Mouse (Mus musculus): ENCODE measurements around the gene Ghsr. TPM values are rescaled to one million over a fixed set of nuclear protein-coding genes. Genes with fewer than 3 reads are reported as not detected.
"Not testable (repeated sequence)": the region's sequence is repeated elsewhere in the genome, so short reads cannot be mapped to it uniquely, and the experiment has no call there.

The Ghsr gene
- polyA plus RNA-seq, 1 experiment from 2014 or later, result not detected

DNA sequence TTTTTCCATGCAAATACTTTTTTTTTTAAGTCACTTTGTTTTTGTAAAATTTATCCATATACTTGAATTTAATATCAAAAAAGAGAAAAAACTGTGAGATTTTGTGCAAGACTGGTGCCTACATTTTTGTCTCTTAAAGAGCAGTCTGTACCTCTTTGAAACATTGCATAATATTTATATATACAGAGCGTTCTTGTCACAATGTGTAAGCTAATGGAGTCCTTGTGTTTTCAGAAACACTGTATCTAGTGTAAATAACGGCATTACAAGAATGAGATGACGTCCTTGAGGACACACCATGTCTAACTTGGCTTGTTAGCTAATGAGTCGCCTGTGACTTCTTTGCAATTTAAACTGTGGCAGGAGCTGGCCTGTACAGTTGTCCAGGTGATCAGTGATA lies 6.8 kb downstream of the Ghsr start:
- H3K4me3 ChIP-seq (ENCODE audit: low read depth, low read length), result no peak overlapping the region
- ATAC-seq (no peak), DNase-seq (ENCODE audit: low spot score) (no peak)
- no peak overlapping the region for H3K27ac ChIP-seq (ENCODE audit: low read depth, low read length)
- no peaks in the 10 kb centered on the region for H3K9me3 ChIP-seq (replicated peaks; ENCODE audit: control insufficient read depth, low read length)
- WGBS, result 76% methylated on average over 4 of the region's 4 CpGs
- no peaks in the 10 kb centered on the region for H3K36me3 ChIP-seq (ENCODE audit: control insufficient read depth, insufficient read depth, low read length)
- H3K4me1 ChIP-seq (ENCODE audit: control insufficient read depth, insufficient read depth, low read length), result no peaks in the 10 kb centered on the region
- no peak overlapping the region for H3K9ac ChIP-seq (ENCODE audit: low read length)
- no peak overlapping the region for H3K4me2 ChIP-seq (ENCODE audit: low read length)
- peaks cover 13% of the 10 kb centered on the region for H3K27me3 ChIP-seq (replicated peaks; ENCODE audit: control insufficient read depth, insufficient read depth, low read length)

- no peaks in the 10 kb centered on the region for H3K4me1 ChIP-seq (ENCODE audit: control insufficient read depth, insufficient read depth, low read length)
- H3K4me3 ChIP-seq (ENCODE audit: low read depth, low read length), result no peak overlapping the region
- H3K9me3 ChIP-seq (replicated peaks; ENCODE audit: control insufficient read depth, low read length), result no peaks in the 10 kb centered on the region
- no peak overlapping the region for H3K27ac ChIP-seq (ENCODE audit: low read depth, low read length)
- H3K27me3 ChIP-seq (replicated peaks; ENCODE audit: control insufficient read depth, insufficient read depth, low read length), result no peaks in the 10 kb centered on the region
- ATAC-seq (no peak), DNase-seq (ENCODE audit: low spot score) (no peak)
- no peaks in the 10 kb centered on the region for H3K36me3 ChIP-seq (ENCODE audit: control insufficient read depth, insufficient read depth, low read length)
- no peak overlapping the region for H3K9ac ChIP-seq (ENCODE audit: low read length)
- H3K4me2 ChIP-seq (ENCODE audit: low read length), result no peak overlapping the region
- WGBS, result 72% methylated on average over 3 of the region's 3 CpGs
Measured at GRCm38 (mm10) chr3:27384836-27385235, 13.7 kb downstream of the Ghsr start.

GRCm38 (mm10) chr3:27389923-27390322 lies 18.8 kb downstream of the Ghsr start:
- no peak for ATAC-seq
- 75% methylated on average over 1 of the region's 1 CpGs for WGBS

DNA sequence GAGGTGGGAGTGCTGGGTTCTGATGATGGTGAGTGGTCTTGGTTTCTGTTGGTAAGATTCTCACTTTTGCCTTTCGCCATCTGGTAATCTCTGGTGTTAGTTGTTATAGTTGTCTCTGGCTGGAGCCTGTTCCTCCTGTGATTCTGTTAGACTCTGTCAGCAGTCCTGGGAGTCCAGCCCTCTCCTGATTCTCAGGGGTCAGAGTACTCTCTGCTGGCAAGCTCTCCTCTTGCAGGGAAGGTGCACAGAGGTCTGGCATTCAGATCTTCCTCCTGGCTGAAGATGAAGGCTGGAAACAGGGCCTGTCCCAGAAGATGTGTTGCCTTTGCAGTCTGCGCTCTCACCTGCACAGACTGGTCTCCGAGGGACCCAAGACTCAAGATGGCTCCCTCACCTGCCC lies 29.8 kb downstream of the Ghsr start:
- H3K36me3 ChIP-seq (ENCODE audit: control insufficient read depth, insufficient read depth, low read length); H3K9ac ChIP-seq (ENCODE audit: low read length); H3K4me2 ChIP-seq (ENCODE audit: low read length); H3K9me3 ChIP-seq (replicated peaks; ENCODE audit: control insufficient read depth, low read length); ATAC-seq; H3K4me3 ChIP-seq (ENCODE audit: low read depth, low read length); H3K4me1 ChIP-seq (ENCODE audit: control insufficient read depth, insufficient read depth, low read length); H3K27ac ChIP-seq (ENCODE audit: low read depth, low read length); H3K27me3 ChIP-seq (replicated peaks; ENCODE audit: control insufficient read depth, insufficient read depth, low read length); DNase-seq (ENCODE audit: low spot score): not testable (repeated sequence)
- WGBS, result 98% methylated on average over 3 of the region's 3 CpGs

More at GRCm38 (mm10) chr3:27389923-27390322, 18.8 kb downstream of the Ghsr start:
- H3K27ac ChIP-seq (ENCODE audit: low read depth, low read length), result no peak overlapping the region
- no peak overlapping the region for H3K4me3 ChIP-seq (ENCODE audit: low read depth, low read length)
- H3K9me3 ChIP-seq (replicated peaks; ENCODE audit: control insufficient read depth, low read length), result no peaks in the 10 kb centered on the region
- no peak overlapping the region for H3K4me2 ChIP-seq (ENCODE audit: low read length)
- H3K4me1 ChIP-seq (ENCODE audit: control insufficient read depth, insufficient read depth, low read length), result no peaks in the 10 kb centered on the region
- no peaks in the 10 kb centered on the region for H3K27me3 ChIP-seq (replicated peaks; ENCODE audit: control insufficient read depth, insufficient read depth, low read length)
- H3K9ac ChIP-seq (ENCODE audit: low read length), result no peak overlapping the region
- DNase-seq (ENCODE audit: low spot score), result no peak
- no peaks in the 10 kb centered on the region for H3K36me3 ChIP-seq (ENCODE audit: control insufficient read depth, insufficient read depth, low read length)

GRCm38 (mm10) chr3:27406440-27406839 lies 35.3 kb downstream of the Ghsr start:
- WGBS, result 91% methylated on average over 3 of the region's 3 CpGs

GRCm38 (mm10) chr3:27408564-27408963 lies 37.4 kb downstream of the Ghsr start:
- H3K9ac ChIP-seq (ENCODE audit: low read length), result no peak overlapping the region
- no peaks in the 10 kb centered on the region for H3K4me1 ChIP-seq (ENCODE audit: control insufficient read depth, insufficient read depth, low read length)
- no peak overlapping the region for H3K4me2 ChIP-seq (ENCODE audit: low read length)
- no peaks in the 10 kb centered on the region for H3K27me3 ChIP-seq (replicated peaks; ENCODE audit: control insufficient read depth, insufficient read depth, low read length)
- H3K36me3 ChIP-seq (ENCODE audit: control insufficient read depth, insufficient read depth, low read length), result no peaks in the 10 kb centered on the region
- no peaks in the 10 kb centered on the region for H3K9me3 ChIP-seq (replicated peaks; ENCODE audit: control insufficient read depth, low read length)
- 66% methylated on average over 2 of the region's 2 CpGs for WGBS
- no peak for ATAC-seq
- no peak overlapping the region for H3K27ac ChIP-seq (ENCODE audit: low read depth, low read length)
- no peak for DNase-seq (ENCODE audit: low spot score)
- no peak overlapping the region for H3K4me3 ChIP-seq (ENCODE audit: low read depth, low read length)

More at GRCm38 (mm10) chr3:27406440-27406839, 35.3 kb downstream of the Ghsr start:
- no peak overlapping the region for H3K4me2 ChIP-seq (ENCODE audit: low read length)
- no peak overlapping the region for H3K27ac ChIP-seq (ENCODE audit: low read depth, low read length)
- H3K9ac ChIP-seq (ENCODE audit: low read length), result no peak overlapping the region
- no peaks in the 10 kb centered on the region for H3K9me3 ChIP-seq (replicated peaks; ENCODE audit: control insufficient read depth, low read length)
- H3K36me3 ChIP-seq (ENCODE audit: control insufficient read depth, insufficient read depth, low read length), result no peaks in the 10 kb centered on the region
- no peaks in the 10 kb centered on the region for H3K27me3 ChIP-seq (replicated peaks; ENCODE audit: control insufficient read depth, insufficient read depth, low read length)
- no peak for DNase-seq (ENCODE audit: low spot score)
- no peaks in the 10 kb centered on the region for H3K4me1 ChIP-seq (ENCODE audit: control insufficient read depth, insufficient read depth, low read length)
- no peak for ATAC-seq
- H3K4me3 ChIP-seq (ENCODE audit: low read depth, low read length), result no peak overlapping the region

- no peak overlapping the region for H3K4me3 ChIP-seq (ENCODE audit: low read depth, low read length)
- no peak overlapping the region for H3K9ac ChIP-seq (ENCODE audit: low read length)
- H3K9me3 ChIP-seq (replicated peaks; ENCODE audit: control insufficient read depth, low read length), result no peaks in the 10 kb centered on the region
- DNase-seq (ENCODE audit: low spot score), result no peak
- no peaks in the 10 kb centered on the region for H3K27me3 ChIP-seq (replicated peaks; ENCODE audit: control insufficient read depth, insufficient read depth, low read length)
- no peak overlapping the region for H3K27ac ChIP-seq (ENCODE audit: low read depth, low read length)
- no peaks in the 10 kb centered on the region for H3K4me1 ChIP-seq (ENCODE audit: control insufficient read depth, insufficient read depth, low read length)
- H3K4me2 ChIP-seq (ENCODE audit: low read length), result no peak overlapping the region
- WGBS, result 98% methylated on average over 2 of the region's 2 CpGs
- no peaks in the 10 kb centered on the region for H3K36me3 ChIP-seq (ENCODE audit: control insufficient read depth, insufficient read depth, low read length)
- ATAC-seq, result no peak
Measured at GRCm38 (mm10) chr3:27411286-27411685, 40.1 kb downstream of the Ghsr start.

DNA sequence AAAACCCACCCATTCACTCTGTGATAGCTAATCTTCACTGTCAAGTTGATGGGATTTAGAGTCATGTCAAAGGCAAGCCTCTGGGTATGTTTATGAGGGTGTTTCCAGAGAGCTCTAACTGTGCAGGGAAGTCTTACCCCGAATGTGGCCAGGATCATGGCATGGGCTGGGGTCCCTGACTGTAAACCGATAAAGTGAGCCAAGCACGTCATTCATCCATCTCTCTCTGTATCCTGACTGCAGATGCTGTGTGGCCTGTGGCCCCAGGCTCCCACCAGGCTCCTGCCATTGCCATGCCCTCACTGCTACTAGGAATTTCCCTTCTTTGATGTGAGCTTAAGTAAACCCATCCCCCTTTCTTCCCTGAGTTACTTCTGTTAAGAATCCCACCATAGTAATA lies 42.4 kb downstream of the Ghsr start:
- WGBS, result 75% methylated on average over 3 of the region's 3 CpGs
- Histone ChIP-seq H3K27ac (ENCODE audit: low read depth, low read length) (no peak overlapping the region), H3K4me1 (ENCODE audit: control insufficient read depth, insufficient read depth, low read length) (no peaks in the 10 kb centered on the region), H3K4me3 (ENCODE audit: low read depth, low read length) (no peak overlapping the region), H3K4me2 (ENCODE audit: low read length) (no peak overlapping the region), H3K27me3 (replicated peaks; ENCODE audit: control insufficient read depth, insufficient read depth, low read length) (no peaks in the 10 kb centered on the region), H3K9ac (ENCODE audit: low read length) (no peak overlapping the region), H3K9me3 (replicated peaks; ENCODE audit: control insufficient read depth, low read length) (no peaks in the 10 kb centered on the region), H3K36me3 (ENCODE audit: control insufficient read depth, insufficient read depth, low read length) (no peaks in the 10 kb centered on the region)
- ATAC-seq (no peak), DNase-seq (ENCODE audit: low spot score) (no peak)

GRCm38 (mm10) chr3:27416786-27417185 lies 45.6 kb downstream of the Ghsr start:
- no peak overlapping the region for H3K4me2 ChIP-seq (ENCODE audit: low read length)
- no peaks in the 10 kb centered on the region for H3K27me3 ChIP-seq (replicated peaks; ENCODE audit: control insufficient read depth, insufficient read depth, low read length)
- H3K4me1 ChIP-seq (ENCODE audit: control insufficient read depth, insufficient read depth, low read length), result no peaks in the 10 kb centered on the region
- WGBS, result 75% methylated on average over 10 of the region's 10 CpGs
- no peak for ATAC-seq
- no peaks in the 10 kb centered on the region for H3K9me3 ChIP-seq (replicated peaks; ENCODE audit: control insufficient read depth, low read length)
- H3K27ac ChIP-seq (ENCODE audit: low read depth, low read length), result no peak overlapping the region
- no peak for DNase-seq (ENCODE audit: low spot score)
- no peak overlapping the region for H3K4me3 ChIP-seq (ENCODE audit: low read depth, low read length)
- 0 out of 2 replicates have a peak, but pooled peaks cover 3% of the 10 kb centered on the region for H3K36me3 ChIP-seq (ENCODE audit: control insufficient read depth, insufficient read depth, low read length)
- no peak overlapping the region for H3K9ac ChIP-seq (ENCODE audit: low read length)
